Mouse (Mus musculus) lung, postnatal 0 days (tissue): ENCODE measurements around the gene Zfp512b.

Source experiments
- CTCF ChIP-seq: IDR thresholded peaks from 2 replicates; pipeline ENCODE4 v1.5.1; 2016; ENCODE audit warnings: antibody characterized with exemption, mild to moderate bottlenecking
- EP300 ChIP-seq: IDR thresholded peaks from 2 replicates; pipeline ENCODE4 v1.6.1; 2016; ENCODE audit warnings: antibody characterized with exemption, mild to moderate bottlenecking, control low read depth

- TF ChIP-seq CTCF, result no peak
- TF ChIP-seq EP300, result no peak
Measured at GRCm38 (mm10) chr2:181602367-181602766, 9.8 kb upstream of the Zfp512b start.
